Mouse (Mus musculus) yolk sac, embryonic 10.5 days (tissue): ENCODE results near the gene Copg1.

Experiments
- DNase-seq: peaks from one replicate; pipeline ENCODE4 v3.0.0-alpha.2; 2017; ENCODE audit warnings: low spot score

Copg1 gene

GRCm38 (mm10) chr6:87887594-87888233 is at the start of gene Copg1:
Gene Copg1 (plus strand): TSS chr6:87887814.
- DNase-seq = peak; percentile 99

GRCm38 (mm10) chr6:87838551-87839197 is 48.9 kb upstream of the Copg1 start, which contains the start of gene Isy1:
Gene Isy1 (minus strand): TSS chr6:87838798.
- peak; percentile 96 for DNase-seq

DNA sequence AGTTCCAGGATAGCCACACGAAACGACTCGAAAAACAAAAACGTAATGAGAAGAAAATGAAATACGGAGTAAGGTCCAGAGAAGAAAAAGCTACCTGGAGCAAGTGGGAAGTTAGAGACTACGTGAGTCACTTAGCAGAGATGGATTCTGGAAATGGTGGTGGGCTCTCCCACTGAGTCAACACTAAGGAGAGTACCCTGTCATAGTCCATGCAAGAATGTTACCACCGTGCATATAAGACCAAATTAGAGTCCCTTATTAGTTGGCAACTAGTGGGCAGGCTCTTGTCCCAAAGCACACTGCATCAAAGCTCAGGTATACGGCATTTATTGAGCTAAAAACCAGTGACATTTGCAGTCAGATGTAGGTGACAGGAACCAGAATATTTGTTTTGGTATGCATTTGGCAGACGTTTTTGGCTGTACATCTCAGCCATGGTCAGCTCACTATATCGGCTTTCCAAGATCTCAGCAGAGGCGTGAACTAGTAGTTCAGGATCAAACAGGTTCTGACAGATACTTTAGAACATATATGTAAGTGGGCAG is 47.7 kb upstream of the Copg1 start:
- no peak for DNase-seq

DNA sequence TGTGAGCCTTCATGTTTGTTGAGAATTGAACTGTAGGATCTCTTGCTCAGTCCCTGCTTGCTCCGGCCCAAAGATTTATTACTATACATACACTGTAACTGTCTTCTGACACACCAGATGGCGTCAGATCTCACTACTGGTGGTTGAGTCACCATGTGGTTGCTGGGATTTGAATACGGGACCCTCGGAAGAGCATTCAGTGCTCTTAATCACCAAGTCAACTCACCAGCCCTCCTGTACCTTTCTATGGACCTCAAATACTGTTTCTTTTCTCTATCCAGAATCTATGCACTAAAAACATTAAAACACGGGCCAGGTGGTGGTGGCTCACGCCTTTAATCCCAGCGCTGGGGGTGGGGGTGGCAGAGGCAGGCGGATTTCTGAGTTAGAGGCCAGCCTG is 46.0 kb upstream of the Copg1 start:
- no peak for DNase-seq

DNA sequence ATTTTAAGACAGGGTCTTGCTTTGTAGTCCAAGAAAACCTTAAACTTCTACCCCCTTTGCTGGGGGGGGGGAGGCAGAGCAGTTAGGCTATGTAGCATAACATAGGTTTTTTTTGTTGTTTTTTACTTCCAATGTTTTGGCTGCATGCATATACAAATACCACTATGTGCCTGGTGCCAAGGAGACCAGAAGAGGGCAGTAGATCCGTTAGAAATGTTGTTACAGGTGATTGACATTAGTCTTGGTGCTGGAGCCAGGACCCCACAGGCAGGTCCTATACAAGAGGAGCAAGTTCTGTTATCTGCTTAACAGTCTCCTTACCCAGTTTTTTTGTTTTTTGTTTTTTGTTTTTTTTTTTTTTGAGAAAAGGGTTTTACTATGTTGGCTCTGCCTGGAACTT is 45.4 kb upstream of the Copg1 start:
- DNase-seq = no peak

- no peak for DNase-seq
These were observed 42.5 kb upstream of the Copg1 start for GRCm38 (mm10) chr6:87845031-87845695.

GRCm38 (mm10) chr6:87846813-87847212 is 40.8 kb upstream of the Copg1 start:
- no peak for DNase-seq

DNA sequence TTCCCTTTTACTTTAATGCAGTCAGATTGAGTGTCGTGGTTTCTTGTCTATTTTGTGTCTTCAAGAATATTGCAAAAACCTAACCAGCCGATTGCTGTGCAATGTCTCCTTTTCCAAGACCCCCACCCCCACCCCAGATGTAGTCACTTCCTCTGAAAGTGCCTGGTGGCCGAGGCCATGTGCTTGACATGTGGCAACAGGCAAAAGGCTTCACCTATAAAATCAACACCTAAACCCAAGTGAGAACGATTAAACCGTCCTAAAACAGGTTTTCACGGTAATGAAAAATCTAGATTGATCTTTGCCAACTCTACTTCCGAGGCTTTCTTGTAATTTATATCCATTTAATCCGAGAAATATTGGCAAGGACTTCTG is 37.8 kb upstream of the Copg1 start:
- peak; percentile 52 for DNase-seq

- DNase-seq = peak; percentile 54
These were observed 37.3 kb upstream of the Copg1 start for GRCm38 (mm10) chr6:87850155-87850899.

DNA sequence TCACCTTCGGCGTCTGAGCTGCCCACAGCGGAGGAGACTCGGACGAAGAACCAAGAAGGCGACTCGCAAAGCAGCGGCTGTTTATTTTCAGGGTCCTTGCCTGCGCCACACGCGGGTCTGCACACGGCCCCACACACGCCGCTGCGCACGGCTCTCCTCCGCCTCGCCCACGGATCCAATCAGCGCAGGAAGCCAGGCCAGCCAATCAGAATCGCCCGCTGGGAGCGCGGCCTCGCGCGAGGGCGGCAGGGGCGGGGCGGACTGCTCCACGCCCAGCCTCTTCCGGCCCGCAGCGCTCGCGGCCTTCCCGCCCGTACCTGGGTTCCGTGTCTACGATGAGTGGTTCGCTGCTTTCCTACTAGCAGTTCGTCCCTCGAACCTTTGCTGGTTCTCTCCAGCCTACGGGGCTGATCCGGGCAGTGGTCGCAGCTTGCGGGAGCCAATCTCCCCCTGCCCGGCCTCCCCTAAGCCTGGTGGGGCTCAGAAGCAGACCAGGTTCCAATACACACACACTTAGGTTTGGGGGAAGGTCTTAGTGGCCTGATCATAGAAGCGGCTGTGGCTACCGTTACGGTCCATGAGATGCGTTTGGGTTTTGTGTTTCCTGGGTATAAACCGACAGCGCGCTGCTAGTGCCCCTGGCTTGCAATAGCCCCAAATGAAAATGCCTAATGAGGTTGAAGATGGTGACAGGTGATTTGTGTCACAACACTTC is 36.6 kb upstream of the Copg1 start, which contains the start of gene Cnbp:
TSS of gene Cnbp (minus strand) at position 207 of the 715 bp plus-strand sequence.
- peak; percentile 96 for DNase-seq

GRCm38 (mm10) chr6:87851871-87852270 is 35.7 kb upstream of the Copg1 start:
- no peak for DNase-seq

GRCm38 (mm10) chr6:87853446-87853845 is 34.2 kb upstream of the Copg1 start:
- no peak for DNase-seq

- no peak for DNase-seq
These were observed 30.5 kb upstream of the Copg1 start for GRCm38 (mm10) chr6:87857071-87857470.

- DNase-seq = no peak
These were observed 21.4 kb upstream of the Copg1 start for GRCm38 (mm10) chr6:87866211-87866610.

DNA sequence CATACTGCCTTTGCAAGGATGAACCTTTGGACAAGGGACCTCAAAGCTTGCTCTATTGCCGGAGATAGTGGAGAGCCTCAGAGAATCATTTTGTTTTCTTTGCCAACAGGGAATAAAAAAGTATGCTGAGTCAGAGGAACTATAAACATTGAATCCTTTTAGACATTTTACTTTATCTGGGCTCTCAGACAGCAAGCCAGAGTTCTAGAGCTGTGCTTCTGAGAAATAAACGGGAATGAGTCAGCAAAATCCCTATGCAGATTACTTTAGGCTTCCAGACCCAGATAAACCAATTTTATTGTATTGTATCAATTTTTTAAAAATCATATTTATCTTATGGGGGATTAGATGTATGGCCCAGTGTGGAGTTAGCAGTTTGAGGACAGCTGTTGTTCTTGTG is 20.4 kb upstream of the Copg1 start:
- DNase-seq = no peak

DNA sequence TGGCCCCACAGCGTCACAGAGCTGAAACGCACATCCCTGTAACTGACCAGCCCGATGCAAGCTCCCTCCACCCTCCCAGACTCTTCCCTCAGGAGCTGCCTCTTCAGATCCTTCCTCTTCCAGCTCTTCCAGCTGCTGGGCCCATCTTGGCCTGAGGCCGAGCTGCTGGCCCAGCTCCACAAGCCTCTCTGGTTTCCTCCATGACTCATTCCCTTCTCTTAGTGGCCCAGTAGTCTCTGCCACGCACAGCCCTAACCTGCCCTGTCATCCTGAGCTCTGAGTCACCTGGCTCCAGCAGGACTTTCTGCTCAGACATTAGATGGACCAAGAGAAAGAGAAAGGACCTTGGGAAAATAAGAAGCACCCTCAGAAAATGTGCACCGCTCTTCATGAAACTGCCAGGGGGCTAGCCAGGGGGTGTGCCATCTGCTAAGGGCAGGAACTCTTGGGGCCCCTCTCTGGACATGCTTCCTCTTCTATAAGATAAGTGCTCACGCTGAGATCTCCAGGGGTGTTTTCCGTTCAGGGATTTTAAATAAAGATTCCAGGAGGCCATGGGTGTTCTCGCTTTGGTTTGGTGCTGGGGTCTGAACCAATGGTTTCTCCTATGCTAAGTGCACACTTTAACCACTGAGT is 18.6 kb upstream of the Copg1 start:
- DNase-seq = no peak

GRCm38 (mm10) chr6:87870440-87870839 is 17.2 kb upstream of the Copg1 start:
- DNase-seq = no peak

- DNase-seq = no peak
These were observed 16.4 kb upstream of the Copg1 start for GRCm38 (mm10) chr6:87871240-87871639.

DNA sequence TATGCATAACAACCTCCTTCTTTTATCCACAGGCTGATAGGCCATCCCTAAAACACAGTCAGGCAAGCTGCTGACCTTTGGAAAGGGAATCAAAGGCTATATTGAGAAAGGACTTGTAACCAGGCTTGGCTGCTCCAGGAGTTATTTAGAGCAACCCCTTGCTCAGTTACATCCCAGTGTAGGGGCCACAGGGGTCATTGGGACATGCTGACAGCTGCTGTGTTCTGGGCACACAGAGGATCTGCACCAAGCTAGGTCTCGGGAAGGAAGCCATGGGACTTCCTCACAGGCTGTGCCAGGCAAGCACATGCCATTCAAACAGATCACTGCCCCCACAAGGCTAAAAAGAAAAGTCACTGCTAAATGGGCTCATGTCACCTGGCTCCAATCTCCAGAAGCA is 14.5 kb upstream of the Copg1 start:
- peak; percentile 71 for DNase-seq

GRCm38 (mm10) chr6:87873963-87874362 is 13.7 kb upstream of the Copg1 start:
- DNase-seq = no peak

- DNase-seq = no peak
These were observed 12.5 kb upstream of the Copg1 start for GRCm38 (mm10) chr6:87875083-87875482.
